Mouse (Mus musculus): ENCODE data around the gene Tedc2. TPM values are rescaled to one million over a fixed set of nuclear protein-coding genes. Genes with fewer than 3 reads are reported as not detected.

Tedc2 gene
- polyA plus RNA-seq, 1 experiment from 2014 or later = 21.9 TPM

DNA sequence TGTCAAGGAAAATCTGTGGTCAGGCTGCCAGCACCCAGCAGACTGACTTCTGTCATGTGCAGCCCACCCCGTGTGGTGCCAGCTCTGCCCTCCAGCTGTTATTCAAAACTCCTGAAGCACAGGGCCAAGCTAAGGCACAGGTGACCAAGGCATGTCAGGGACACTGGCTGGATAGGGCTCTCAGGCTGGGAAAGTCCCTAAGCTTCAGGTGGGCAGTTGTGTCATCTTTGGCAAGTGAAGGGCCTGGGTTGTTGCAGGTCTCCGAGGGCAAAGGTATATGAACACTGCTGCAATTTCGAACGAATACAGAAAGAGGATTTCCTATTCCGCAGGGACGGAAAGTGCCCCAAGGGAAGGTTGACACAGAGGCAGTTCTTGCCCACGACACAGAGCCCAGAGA is 15.8 kb downstream of the Tedc2 start:
- H3K27ac ChIP-seq (replicated peaks; ENCODE audit: low read depth, low read length) = no peak overlapping the region
- DNase-seq (ENCODE audit: low spot score) = peak; percentile 35

DNA sequence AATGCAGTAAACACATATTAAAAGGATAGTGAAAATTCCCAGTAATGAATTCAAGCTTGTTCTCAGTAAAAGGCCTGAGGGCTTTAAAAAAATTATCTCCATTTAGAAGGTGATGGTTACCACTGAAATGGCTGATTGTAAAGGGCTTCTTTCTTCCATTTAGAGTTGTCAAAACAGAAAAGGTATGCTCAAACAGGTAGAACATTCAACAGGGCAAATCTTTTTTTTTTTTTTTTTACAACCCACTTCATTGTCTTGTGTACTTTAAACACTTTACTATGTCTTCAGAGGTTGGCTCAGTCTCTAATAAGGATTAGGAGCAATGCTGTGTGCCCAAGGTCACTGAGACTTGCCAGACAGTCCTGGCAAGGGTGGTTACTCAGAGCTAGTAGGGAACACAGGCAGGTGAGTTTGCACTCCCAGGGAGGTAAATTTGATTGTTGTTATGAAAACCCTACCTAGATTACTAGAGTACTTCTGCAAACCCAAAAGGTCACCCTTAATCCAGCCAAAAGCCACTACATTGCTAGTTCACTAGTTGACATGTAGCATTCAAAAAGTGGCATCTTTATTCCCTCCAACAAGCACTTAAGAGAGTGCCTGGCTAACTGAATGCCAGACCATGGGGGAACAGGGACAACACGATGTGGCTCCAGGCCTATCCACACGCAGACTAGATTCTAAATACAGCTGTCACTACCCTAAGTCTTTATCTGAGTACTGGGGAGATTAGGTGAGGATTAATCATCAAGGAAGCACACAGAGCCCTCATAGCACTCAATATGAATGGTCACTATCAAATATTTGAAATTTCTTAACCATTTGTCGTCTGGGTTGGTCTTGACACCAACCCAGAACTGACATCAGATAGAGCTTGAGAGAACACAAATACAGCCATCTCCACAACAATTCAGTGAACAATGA is 16.8 kb downstream of the Tedc2 start:
- H3K9me3 ChIP-seq (ENCODE audit: control insufficient read depth, low read length) = no peaks in the 10 kb centered on the region
- ATAC-seq (ENCODE audit: insufficient number of reproducible peaks, low FRiP score, low TSS enrichment, low read depth) (no peak), DNase-seq (ENCODE audit: low spot score) (no peak)
- WGBS = 87% methylated on average over 3 of the region's 3 CpGs
- H3K9ac ChIP-seq (ENCODE audit: low read length) = no peak overlapping the region
- H3K27ac ChIP-seq (replicated peaks; ENCODE audit: low read depth, low read length) = no peak overlapping the region
- H3K36me3 ChIP-seq (ENCODE audit: control insufficient read depth, insufficient read depth, low read length) = no peaks in the 10 kb centered on the region
- no peak overlapping the region for H3K4me3 ChIP-seq (ENCODE audit: low read depth, low read length)
- H3K27me3 ChIP-seq (ENCODE audit: control insufficient read depth, insufficient read depth, low read length) = peaks cover 3% of the 10 kb centered on the region; the same call in 1 of the 2 replicates
- peaks cover 41% of the 10 kb centered on the region for H3K4me1 ChIP-seq (ENCODE audit: control insufficient read depth, insufficient read depth, low read length)
- no peak overlapping the region; the same call in 1 of the 2 replicates for H3K4me2 ChIP-seq (ENCODE audit: low read depth, severe bottlenecking)

More for the DNA sequence above, 15.8 kb downstream of the Tedc2 start:
- peak overlapping the region; percentile 86 for H3K4me2 ChIP-seq (ENCODE audit: low read depth, severe bottlenecking)
- H3K4me1 ChIP-seq (ENCODE audit: control insufficient read depth, insufficient read depth, low read length) = peaks cover 51% of the 10 kb centered on the region
- H3K9ac ChIP-seq (ENCODE audit: low read length) = peak overlapping the region; percentile 60
- ATAC-seq (ENCODE audit: insufficient number of reproducible peaks, low FRiP score, low TSS enrichment, low read depth) = no peak
- peaks cover 3% of the 10 kb centered on the region; the same call in 1 of the 2 replicates for H3K27me3 ChIP-seq (ENCODE audit: control insufficient read depth, insufficient read depth, low read length)
- peak overlapping the region; percentile 62 for H3K4me3 ChIP-seq (ENCODE audit: low read depth, low read length)
- 18% methylated on average over 7 of the region's 7 CpGs for WGBS
- H3K36me3 ChIP-seq (ENCODE audit: control insufficient read depth, insufficient read depth, low read length) = no peaks in the 10 kb centered on the region
- H3K9me3 ChIP-seq (ENCODE audit: control insufficient read depth, low read length) = no peaks in the 10 kb centered on the region

DNA sequence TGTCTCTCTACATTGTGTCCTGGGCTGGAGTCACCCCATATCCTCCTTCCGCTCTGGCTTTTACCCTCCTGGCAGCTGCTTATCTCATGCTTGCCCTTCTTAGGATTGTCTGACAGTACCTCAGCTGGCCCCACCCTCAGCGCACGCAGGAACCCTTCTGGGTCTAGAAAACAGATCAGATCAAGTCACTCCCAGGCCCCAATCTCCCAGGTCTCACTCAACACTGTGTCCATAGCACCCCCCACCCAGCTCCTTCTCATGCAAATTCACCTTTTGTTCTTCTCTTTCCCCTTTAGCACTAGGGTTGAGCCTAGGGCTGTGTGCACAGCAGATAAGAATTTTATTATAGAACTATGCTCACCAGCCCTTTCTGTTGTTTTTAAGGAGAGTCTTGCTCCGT is 17.6 kb downstream of the Tedc2 start:
- ATAC-seq (ENCODE audit: insufficient number of reproducible peaks, low FRiP score, low TSS enrichment, low read depth) (no peak), DNase-seq (ENCODE audit: low spot score) (no peak)
- no peak overlapping the region for H3K9ac ChIP-seq (ENCODE audit: low read length)
- H3K4me3 ChIP-seq (ENCODE audit: low read depth, low read length) = no peak overlapping the region
- peaks cover 3% of the 10 kb centered on the region; the same call in 1 of the 2 replicates for H3K27me3 ChIP-seq (ENCODE audit: control insufficient read depth, insufficient read depth, low read length)
- peaks cover 35% of the 10 kb centered on the region for H3K4me1 ChIP-seq (ENCODE audit: control insufficient read depth, insufficient read depth, low read length)
- 61% methylated on average over 4 of the region's 4 CpGs for WGBS
- H3K36me3 ChIP-seq (ENCODE audit: control insufficient read depth, insufficient read depth, low read length) = no peaks in the 10 kb centered on the region
- no peaks in the 10 kb centered on the region for H3K9me3 ChIP-seq (ENCODE audit: control insufficient read depth, low read length)
- H3K27ac ChIP-seq (replicated peaks; ENCODE audit: low read depth, low read length) = no peak overlapping the region
- H3K4me2 ChIP-seq (ENCODE audit: low read depth, severe bottlenecking) = no peak overlapping the region; the same call in 1 of the 2 replicates

GRCm38 (mm10) chr17:24201092-24201491 is 19.6 kb downstream of the Tedc2 start:
- no peak overlapping the region for H3K4me3 ChIP-seq (ENCODE audit: low read depth, low read length)
- H3K9ac ChIP-seq (ENCODE audit: low read length) = no peak overlapping the region
- no peaks in the 10 kb centered on the region for H3K36me3 ChIP-seq (ENCODE audit: control insufficient read depth, insufficient read depth, low read length)
- DNase-seq (ENCODE audit: low spot score) (no peak), ATAC-seq (ENCODE audit: insufficient number of reproducible peaks, low FRiP score, low TSS enrichment, low read depth) (no peak)
- H3K4me2 ChIP-seq (ENCODE audit: low read depth, severe bottlenecking) = no peak overlapping the region
- WGBS = 80% methylated on average over 4 of the region's 4 CpGs
- H3K4me1 ChIP-seq (ENCODE audit: control insufficient read depth, insufficient read depth, low read length) = peaks cover 16% of the 10 kb centered on the region
- H3K9me3 ChIP-seq (ENCODE audit: control insufficient read depth, low read length) = no peaks in the 10 kb centered on the region
- no peak overlapping the region for H3K27ac ChIP-seq (replicated peaks; ENCODE audit: low read depth, low read length)
- H3K27me3 ChIP-seq (ENCODE audit: control insufficient read depth, insufficient read depth, low read length) = no peaks in the 10 kb centered on the region; the same call in 1 of the 2 replicates

GRCm38 (mm10) chr17:24199741-24200140 is 20.9 kb downstream of the Tedc2 start:
- DNase-seq (ENCODE audit: low spot score) (no peak), ATAC-seq (ENCODE audit: insufficient number of reproducible peaks, low FRiP score, low TSS enrichment, low read depth) (no peak)
- Histone ChIP-seq H3K4me2 (ENCODE audit: low read depth, severe bottlenecking) (no peak overlapping the region), H3K9ac (ENCODE audit: low read length) (no peak overlapping the region), H3K9me3 (ENCODE audit: control insufficient read depth, low read length) (no peaks in the 10 kb centered on the region), H3K4me1 (ENCODE audit: control insufficient read depth, insufficient read depth, low read length) (peaks cover 9% of the 10 kb centered on the region), H3K36me3 (ENCODE audit: control insufficient read depth, insufficient read depth, low read length) (no peaks in the 10 kb centered on the region), H3K27me3 (ENCODE audit: control insufficient read depth, insufficient read depth, low read length) (no peaks in the 10 kb centered on the region), H3K27ac (replicated peaks; ENCODE audit: low read depth, low read length) (no peak overlapping the region), H3K4me3 (ENCODE audit: low read depth, low read length) (no peak overlapping the region)
- WGBS = 64% methylated on average over 4 of the region's 4 CpGs

DNA sequence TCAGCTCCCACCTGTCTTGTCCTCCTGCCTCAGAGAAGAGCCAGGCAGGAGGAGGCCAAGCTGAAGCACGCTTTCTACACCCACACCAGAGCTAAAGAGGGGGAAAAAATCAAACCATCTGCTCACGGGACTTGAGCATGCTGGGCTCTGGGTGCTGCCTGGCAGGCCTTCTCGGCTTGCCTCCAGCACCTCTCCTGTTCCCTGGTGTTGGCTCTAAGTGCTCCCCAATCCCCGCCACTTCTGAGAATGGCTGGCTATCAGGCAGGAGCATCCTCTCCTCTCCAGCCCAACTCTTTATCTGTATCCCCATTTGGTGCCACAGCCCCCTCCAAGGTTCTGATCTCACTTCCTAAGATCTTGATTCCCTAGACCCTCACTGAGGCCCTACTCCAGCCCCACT is 21.4 kb downstream of the Tedc2 start:
- ATAC-seq (ENCODE audit: insufficient number of reproducible peaks, low FRiP score, low TSS enrichment, low read depth) (no peak), DNase-seq (ENCODE audit: low spot score) (no peak)
- Histone ChIP-seq H3K4me3 (ENCODE audit: low read depth, low read length) (no peak overlapping the region), H3K4me1 (ENCODE audit: control insufficient read depth, insufficient read depth, low read length) (peaks cover 4% of the 10 kb centered on the region; the same call in 1 of the 2 replicates), H3K9ac (ENCODE audit: low read length) (no peak overlapping the region), H3K36me3 (ENCODE audit: control insufficient read depth, insufficient read depth, low read length) (no peaks in the 10 kb centered on the region), H3K27me3 (ENCODE audit: control insufficient read depth, insufficient read depth, low read length) (no peaks in the 10 kb centered on the region), H3K9me3 (ENCODE audit: control insufficient read depth, low read length) (no peaks in the 10 kb centered on the region), H3K27ac (replicated peaks; ENCODE audit: low read depth, low read length) (no peak overlapping the region), H3K4me2 (ENCODE audit: low read depth, severe bottlenecking) (no peak overlapping the region)
- WGBS = 73% methylated on average over 4 of the region's 4 CpGs

GRCm38 (mm10) chr17:24197032-24197824 is 23.4 kb downstream of the Tedc2 start:
- H3K4me2 ChIP-seq (ENCODE audit: low read depth, severe bottlenecking) = no peak overlapping the region
- no peak for DNase-seq (ENCODE audit: low spot score)
- H3K9ac ChIP-seq (ENCODE audit: low read length) = no peak overlapping the region
- H3K4me3 ChIP-seq (ENCODE audit: low read depth, low read length) = no peak overlapping the region
- no peaks in the 10 kb centered on the region for H3K9me3 ChIP-seq (ENCODE audit: control insufficient read depth, low read length)
- WGBS = 73% methylated on average over 15 of the region's 15 CpGs
- peaks cover 4% of the 10 kb centered on the region; the same call in 1 of the 2 replicates for H3K4me1 ChIP-seq (ENCODE audit: control insufficient read depth, insufficient read depth, low read length)
- no peaks in the 10 kb centered on the region for H3K27me3 ChIP-seq (ENCODE audit: control insufficient read depth, insufficient read depth, low read length)
- no peak for ATAC-seq (ENCODE audit: insufficient number of reproducible peaks, low FRiP score, low TSS enrichment, low read depth)
- no peak overlapping the region for H3K27ac ChIP-seq (replicated peaks; ENCODE audit: low read depth, low read length)
- H3K36me3 ChIP-seq (ENCODE audit: control insufficient read depth, insufficient read depth, low read length) = no peaks in the 10 kb centered on the region

DNA sequence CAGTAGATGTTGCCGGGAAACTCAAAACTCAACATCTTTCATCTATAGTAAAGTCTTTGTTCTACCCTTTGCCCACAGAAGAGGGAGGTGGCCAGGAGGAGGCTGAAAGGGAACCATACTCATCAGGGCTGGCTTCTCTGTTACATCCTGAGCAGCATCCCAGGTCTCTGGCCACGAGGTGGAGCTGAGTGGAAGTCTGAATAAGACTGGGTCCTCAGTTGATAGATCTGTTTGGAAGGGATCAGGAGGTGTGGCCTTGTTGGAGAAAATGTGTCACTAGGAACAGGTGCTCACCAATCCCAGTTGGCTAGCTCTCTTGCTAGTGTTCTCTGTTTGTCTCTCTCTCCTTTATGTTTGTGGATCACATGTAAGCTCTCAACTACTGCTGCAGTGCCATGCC is 25.3 kb downstream of the Tedc2 start:
- no peak for ATAC-seq (ENCODE audit: insufficient number of reproducible peaks, low FRiP score, low TSS enrichment, low read depth)

More for the DNA sequence above, 25.3 kb downstream of the Tedc2 start:
- Histone ChIP-seq H3K27ac (replicated peaks; ENCODE audit: low read depth, low read length) (no peak overlapping the region), H3K9me3 (ENCODE audit: control insufficient read depth, low read length) (no peaks in the 10 kb centered on the region), H3K36me3 (ENCODE audit: control insufficient read depth, insufficient read depth, low read length) (no peaks in the 10 kb centered on the region), H3K4me2 (ENCODE audit: low read depth, severe bottlenecking) (no peak overlapping the region), H3K27me3 (ENCODE audit: control insufficient read depth, insufficient read depth, low read length) (no peaks in the 10 kb centered on the region), H3K9ac (ENCODE audit: low read length) (no peak overlapping the region), H3K4me1 (ENCODE audit: control insufficient read depth, insufficient read depth, low read length) (peaks cover 4% of the 10 kb centered on the region; the same call in 1 of the 2 replicates), H3K4me3 (ENCODE audit: low read depth, low read length) (no peak overlapping the region)
- DNase-seq (ENCODE audit: low spot score) = no peak
- WGBS = 77% methylated on average over 2 of the region's 2 CpGs
